Mouse (Mus musculus): ENCODE data around the gene Wiz. TPM values are rescaled to one million over a fixed set of nuclear protein-coding genes. Genes with fewer than 3 reads are reported as not detected.

Wiz gene
- 2.5 TPM for polyA plus RNA-seq (2014; fragmentation: Illumina TruSeq; extraction: RNeasy Lipid Tissue Mini Kit (QIAGEN cat#74804); ENCODE audit: low read depth, low replicate concordance)

GRCm38 (mm10) chr17:32389101-32389659 is at the start of gene Wiz:
Gene Wiz, minus strand, starts transcription at chr17:32389439.

DNA sequence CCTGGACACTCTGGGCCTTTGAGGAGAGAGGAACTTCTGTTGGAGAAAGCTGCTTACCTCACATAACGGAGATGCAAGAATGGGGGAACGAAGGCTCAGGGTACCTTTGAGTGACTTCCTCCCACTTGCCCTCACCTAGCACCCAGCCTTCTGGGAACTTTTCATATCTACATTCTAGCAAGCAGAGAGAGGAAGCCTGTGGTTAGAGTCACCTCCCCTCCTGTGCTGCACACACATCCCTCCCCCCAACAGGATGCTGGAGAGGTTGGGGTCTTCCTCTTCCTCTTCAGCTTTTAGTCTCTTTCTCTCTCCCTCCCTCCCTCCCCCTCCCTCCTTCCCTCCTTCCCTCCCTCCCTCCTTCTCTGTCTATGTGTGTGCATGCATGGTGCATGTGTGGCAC is 34.8 kb upstream of the Wiz start, which contains the start of gene Pglyrp2:
Gene Pglyrp2, minus strand, starts transcription at position 134 of the 400 bp plus-strand sequence.

DNA sequence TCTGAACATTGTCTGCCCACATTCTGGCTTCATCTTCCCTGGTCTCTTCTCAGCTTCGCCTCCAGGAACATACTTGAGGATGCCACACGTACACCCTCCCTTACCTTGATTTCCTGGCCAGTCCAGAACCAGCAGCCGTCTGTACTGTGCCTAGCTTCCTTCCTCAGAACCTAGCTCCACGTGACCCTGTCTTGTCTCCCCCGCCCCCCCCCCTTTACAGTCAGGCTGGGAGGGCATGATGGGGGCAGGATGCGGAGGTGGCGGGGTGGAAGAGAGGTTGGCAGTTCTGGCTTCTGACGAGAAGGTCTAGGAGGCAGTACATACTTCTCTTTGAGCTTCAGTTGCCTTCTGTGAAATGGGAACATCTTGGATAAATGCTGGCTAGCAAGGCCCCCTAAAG is 14.2 kb upstream of the Wiz start, which contains the start of gene Rasal3:
Gene Rasal3, minus strand, starts transcription at position 167 of the 400 bp plus-strand sequence.

GRCm38 (mm10) chr17:32350382-32350983 is 38.8 kb downstream of the Wiz start, which contains the start of gene Akap8l:
Gene Akap8l, minus strand, starts transcription at chr17:32350607.

GRCm38 (mm10) chr17:32320597-32321389 is 68.4 kb downstream of the Wiz start, which contains the start of gene Akap8:
Gene Akap8, minus strand, starts transcription at chr17:32321238.

Other genes starting within 250 kb of the Wiz start
- 0.65 TPM for gene Notch3, start 222.6 kb downstream of the Wiz start, polyA plus RNA-seq (2014; fragmentation: Illumina TruSeq; extraction: RNeasy Lipid Tissue Mini Kit (QIAGEN cat#74804); ENCODE audit: low read depth, low replicate concordance)
- gene Ephx3, start 199.9 kb downstream of the Wiz start, polyA plus RNA-seq (2014; fragmentation: Illumina TruSeq; extraction: RNeasy Lipid Tissue Mini Kit (QIAGEN cat#74804); ENCODE audit: low read depth, low replicate concordance) = 0.49 TPM
- gene Brd4, start 104.7 kb downstream of the Wiz start, polyA plus RNA-seq (2014; fragmentation: Illumina TruSeq; extraction: RNeasy Lipid Tissue Mini Kit (QIAGEN cat#74804); ENCODE audit: low read depth, low replicate concordance) = 16.8 TPM
- 50.5 TPM for gene Akap8, start 68.2 kb downstream of the Wiz start, polyA plus RNA-seq (2014; fragmentation: Illumina TruSeq; extraction: RNeasy Lipid Tissue Mini Kit (QIAGEN cat#74804); ENCODE audit: low read depth, low replicate concordance)
- 18.6 TPM for gene Akap8l, start 38.8 kb downstream of the Wiz start, polyA plus RNA-seq (2014; fragmentation: Illumina TruSeq; extraction: RNeasy Lipid Tissue Mini Kit (QIAGEN cat#74804); ENCODE audit: low read depth, low replicate concordance)
- not detected for gene Rasal3, start 14.1 kb upstream of the Wiz start, polyA plus RNA-seq (2014; fragmentation: Illumina TruSeq; extraction: RNeasy Lipid Tissue Mini Kit (QIAGEN cat#74804); ENCODE audit: low read depth, low replicate concordance)
- gene Pglyrp2, start 34.7 kb upstream of the Wiz start, polyA plus RNA-seq (2014; fragmentation: Illumina TruSeq; extraction: RNeasy Lipid Tissue Mini Kit (QIAGEN cat#74804); ENCODE audit: low read depth, low replicate concordance) = not detected
- not detected for gene Cyp4f39, start 63.3 kb upstream of the Wiz start, polyA plus RNA-seq (2014; fragmentation: Illumina TruSeq; extraction: RNeasy Lipid Tissue Mini Kit (QIAGEN cat#74804); ENCODE audit: low read depth, low replicate concordance)
- 1.7 TPM for gene Cyp4f17, start 116.6 kb upstream of the Wiz start, polyA plus RNA-seq (2014; fragmentation: Illumina TruSeq; extraction: RNeasy Lipid Tissue Mini Kit (QIAGEN cat#74804); ENCODE audit: low read depth, low replicate concordance)
- gene Cyp4f16, start 147.1 kb upstream of the Wiz start, polyA plus RNA-seq (2014; fragmentation: Illumina TruSeq; extraction: RNeasy Lipid Tissue Mini Kit (QIAGEN cat#74804); ENCODE audit: low read depth, low replicate concordance) = 4.6 TPM
- gene Cyp4f37, start 231.9 kb upstream of the Wiz start, polyA plus RNA-seq (2014; fragmentation: Illumina TruSeq; extraction: RNeasy Lipid Tissue Mini Kit (QIAGEN cat#74804); ENCODE audit: low read depth, low replicate concordance) = not detected